In the genomic region with DNA sequence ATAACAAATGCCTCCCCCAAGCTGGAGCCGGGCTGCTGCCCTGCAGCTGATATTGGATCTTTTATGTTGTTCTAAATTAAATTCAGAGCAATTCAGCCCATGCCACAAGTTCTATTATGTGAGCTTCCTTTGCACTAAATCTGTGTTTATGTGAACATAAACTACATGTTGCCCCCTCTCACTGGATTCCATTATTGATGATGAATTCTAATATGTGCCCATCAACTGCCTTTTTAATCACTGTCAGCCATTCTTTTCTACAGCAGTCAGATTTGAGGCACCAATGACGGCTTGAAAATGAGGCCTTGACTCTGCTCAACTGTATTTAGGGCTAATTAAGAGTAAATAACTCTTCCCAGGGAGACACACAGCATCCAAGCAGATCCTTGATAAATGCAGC, we compare ENCODE assay signal across 11 mouse cellular contexts.
DNase-seq lines count a peak whose midpoint lies in the region; ATAC-seq and TF ChIP-seq lines count a peak whose summit lies in the region.
"Had no signal": no experiment of that assay in that cellular context is flagged by ENCODE, and none has a peak within 500 bp of the region (broad histone marks: within the 10 kb centered on the region; RNA-seq: fewer than 3 reads in every experiment).

No protein-coding gene starts in this region.

- ATAC-seq in liver, embryonic 13.5 days (ENCODE audit: low read depth) = no peak
- ATAC-seq in liver, postnatal 0 days = no peak
- no peak for ATAC-seq in embryonic facial prominence, embryonic 14.5 days (ENCODE audit: low read depth)
- peak; percentile 70; the same call in 1 of the 2 replicates for ATAC-seq in forebrain, postnatal 0 days
- ATAC-seq in midbrain, embryonic 12.5 days (ENCODE audit: low FRiP score, low read depth) = no peak
- ATAC-seq in monocyte, adult 5-6 weeks (replicated peaks; ENCODE audit: insufficient number of reproducible peaks, low FRiP score, low TSS enrichment, poor library complexity, severe bottlenecking) = no peak

- H3K4me2 ChIP-seq in liver, embryonic 13.5 days = no peak overlapping the region
- no peak overlapping the region for H3K4me2 ChIP-seq in liver, postnatal 0 days (ENCODE audit: low read depth, low read length)
- no peak overlapping the region for H3K4me2 ChIP-seq in embryonic facial prominence, embryonic 14.5 days (ENCODE audit: low read depth, low read length)
- H3K4me2 ChIP-seq in forebrain, postnatal 0 days (ENCODE audit: low read depth) = 0 out of 2 replicates have a peak overlapping the region, but pooled peaks have one; percentile 10
- H3K4me2 ChIP-seq in midbrain, embryonic 12.5 days (replicated peaks) = no peak overlapping the region

- H3K27ac ChIP-seq in liver, embryonic 13.5 days = peak overlapping the region; percentile 63; the same call in 1 of the 2 replicates
- no peak overlapping the region for H3K27ac ChIP-seq in liver, postnatal 0 days (ENCODE audit: low read depth)
- peak overlapping the region; percentile 56; the same call in 1 of the 2 replicates for H3K27ac ChIP-seq in embryonic facial prominence, embryonic 14.5 days (replicated peaks; ENCODE audit: low read depth, low read length)
- H3K27ac ChIP-seq in forebrain, postnatal 0 days (ENCODE audit: low read depth, low read length) = no peak overlapping the region
- 0 out of 2 replicates have a peak overlapping the region, but pooled peaks have one; percentile 10 for H3K27ac ChIP-seq in midbrain, embryonic 12.5 days (replicated peaks)
- H3K27ac ChIP-seq: left cerebral cortex, adult 2 months had no signal

- intact Hi-C loops in left cerebral cortex, postnatal 25 days (cut with DNase I) = no loop called here

- TF ChIP-seq CTCF in liver, postnatal 0 days (IDR thresholded peaks at IDR 0.05; ENCODE audit: low read depth) = no peak
- no peak for TF ChIP-seq CTCF in forebrain, postnatal 0 days (IDR thresholded peaks at IDR 0.05; ENCODE audit: low read depth)

- H3K9me3 ChIP-seq in liver, embryonic 13.5 days (replicated peaks) = no peaks in the 10 kb centered on the region
- no peaks in the 10 kb centered on the region for H3K9me3 ChIP-seq in liver, postnatal 0 days (ENCODE audit: low read length)
- no peaks in the 10 kb centered on the region for H3K9me3 ChIP-seq in embryonic facial prominence, embryonic 14.5 days (ENCODE audit: control insufficient read depth, low read length)
- no peaks in the 10 kb centered on the region for H3K9me3 ChIP-seq in forebrain, postnatal 0 days (ENCODE audit: low read length)
- no peaks in the 10 kb centered on the region for H3K9me3 ChIP-seq in midbrain, embryonic 12.5 days

- peaks cover 8% of the 10 kb centered on the region; the same call in 1 of the 2 replicates for H3K27me3 ChIP-seq in liver, embryonic 13.5 days
- no peaks in the 10 kb centered on the region for H3K27me3 ChIP-seq in liver, postnatal 0 days (ENCODE audit: insufficient read depth, low read length)
- no peaks in the 10 kb centered on the region for H3K27me3 ChIP-seq in embryonic facial prominence, embryonic 14.5 days (replicated peaks; ENCODE audit: control insufficient read depth, insufficient read depth, low read length)
- H3K27me3 ChIP-seq in forebrain, postnatal 0 days (ENCODE audit: insufficient read depth, low read length) = no peaks in the 10 kb centered on the region; the same call in 1 of the 2 replicates
- H3K27me3 ChIP-seq in midbrain, embryonic 12.5 days = no peaks in the 10 kb centered on the region

- whole genome bisulfite sequencing in liver, embryonic 13.5 days (ENCODE audit: insufficient replicate concordance) = 50% methylated on average over 2 of the region's 2 CpGs
- WGBS in liver, postnatal 0 days (ENCODE audit: insufficient replicate concordance) = 64% methylated on average over 2 of the region's 2 CpGs
- 28% methylated on average over 2 of the region's 2 CpGs for WGBS in embryonic facial prominence, embryonic 14.5 days
- 3% methylated on average over 2 of the region's 2 CpGs for WGBS in forebrain, postnatal 0 days
- WGBS in midbrain, embryonic 12.5 days = 18% methylated on average over 2 of the region's 2 CpGs

- H3K4me1 ChIP-seq in liver, embryonic 13.5 days (replicated peaks) = peaks cover 53% of the 10 kb centered on the region
- peaks cover 31% of the 10 kb centered on the region for H3K4me1 ChIP-seq in liver, postnatal 0 days (ENCODE audit: insufficient read depth)
- H3K4me1 ChIP-seq in embryonic facial prominence, embryonic 14.5 days (ENCODE audit: control insufficient read depth, insufficient read depth, low read length) = peaks cover 14% of the 10 kb centered on the region
- H3K4me1 ChIP-seq in forebrain, postnatal 0 days (ENCODE audit: insufficient read depth) = 0 out of 2 replicates have a peak, but pooled peaks cover 6% of the 10 kb centered on the region
- H3K4me1 ChIP-seq in midbrain, embryonic 12.5 days = peaks cover 18% of the 10 kb centered on the region

- no peaks in the 10 kb centered on the region for H3K36me3 ChIP-seq in liver, embryonic 13.5 days
- no peaks in the 10 kb centered on the region for H3K36me3 ChIP-seq in liver, postnatal 0 days (replicated peaks; ENCODE audit: insufficient read depth, low read length)
- no peaks in the 10 kb centered on the region for H3K36me3 ChIP-seq in embryonic facial prominence, embryonic 14.5 days (ENCODE audit: control insufficient read depth, insufficient read depth, low read length)
- H3K36me3 ChIP-seq in forebrain, postnatal 0 days (ENCODE audit: insufficient read depth) = no peaks in the 10 kb centered on the region
- H3K36me3 ChIP-seq in midbrain, embryonic 12.5 days = no peaks in the 10 kb centered on the region

- no peak for TF ChIP-seq EP300 in liver, postnatal 0 days (IDR thresholded peaks at IDR 0.05; ENCODE audit: low read depth)

- H3K4me3 ChIP-seq in liver, embryonic 13.5 days (replicated peaks) = no peak overlapping the region
- H3K4me3 ChIP-seq in liver, postnatal 0 days (ENCODE audit: low read depth, low read length) = no peak overlapping the region
- no peak overlapping the region for H3K4me3 ChIP-seq in embryonic facial prominence, embryonic 14.5 days (ENCODE audit: low read depth, low read length)
- no peak overlapping the region for H3K4me3 ChIP-seq in forebrain, postnatal 0 days (ENCODE audit: low read depth, low read length)
- H3K4me3 ChIP-seq in midbrain, embryonic 12.5 days = no peak overlapping the region
- H3K4me3 ChIP-seq: left cerebral cortex, adult 2 months had no signal

- no peak for DNase-seq in liver, embryonic 13.5 days
- DNase-seq in liver, postnatal 0 days = no peak
- DNase-seq in embryonic facial prominence, embryonic 14.5 days (ENCODE audit: low spot score) = no peak
- peak; percentile 18 for DNase-seq in forebrain, postnatal 0 days
- DNase-seq in left cerebral cortex, postnatal 25 days (ENCODE audit: low spot score in 2 of 2) = no peak
- no peak for DNase-seq in urinary bladder, postnatal 14 days (ENCODE audit: low spot score)
- DNase-seq: cerebellum, adult 9-11 months; kidney, adult 11 months had no signal

- no peak overlapping the region for H3K9ac ChIP-seq in liver, embryonic 13.5 days
- no peak overlapping the region for H3K9ac ChIP-seq in liver, postnatal 0 days (replicated peaks)
- no peak overlapping the region for H3K9ac ChIP-seq in embryonic facial prominence, embryonic 14.5 days (ENCODE audit: low read depth, low read length)
- H3K9ac ChIP-seq in forebrain, postnatal 0 days = no peak overlapping the region
- no peak overlapping the region for H3K9ac ChIP-seq in midbrain, embryonic 12.5 days (replicated peaks)

Comparison
In these comparisons a context has a peak if more than half of its experiments do, and no peak if none do; other contexts are left out.
1. H3K27ac ChIP-seq: peak in liver, embryonic 13.5 days (single experiment), embryonic facial prominence, embryonic 14.5 days (single experiment) and midbrain, embryonic 12.5 days (single experiment); none in liver, postnatal 0 days (single experiment) and forebrain, postnatal 0 days (single experiment).